Mouse (Mus musculus) stomach, embryonic 15.5 days (tissue): ENCODE results near the gene Gm11634. TPM values are rescaled to one million over a fixed set of nuclear protein-coding genes. Genes with fewer than 3 reads are reported as not detected.
A peak's percentile ranks its signal among the peaks of the same experiment; 100 is the strongest.

Experiments
- ATAC-seq: fragments of 200-750 bp; cut with Nextera tagmentation; 2 replicates; pipeline ENCODE4 v1.8.0; 2017; ENCODE audit warnings: low read depth, moderate number of reproducible peaks, moderate TSS enrichment; ENCODE audit not compliant: insufficient read depth, low FRiP score
- H3K27ac ChIP-seq: fragments of 300-500 bp; sonication (generic); 2 replicates; pipeline ENCODE4 v1.5.1; 2015; ENCODE audit warnings: mild to moderate bottlenecking, inconsistent platforms
- H3K27me3 ChIP-seq: fragments of 300-500 bp; sonication (generic); replicated peaks from 2 replicates; pipeline ENCODE4 v1.6.1; 2015; ENCODE audit warnings: inconsistent platforms
- H3K36me3 ChIP-seq: fragments of 300-500 bp; sonication (generic); 2 replicates; pipeline ENCODE4 v1.6.1; 2015; ENCODE audit warnings: inconsistent platforms
- H3K4me1 ChIP-seq: fragments of 300-500 bp; sonication (generic); 2 replicates; pipeline ENCODE4 v1.6.1; 2015; ENCODE audit warnings: inconsistent platforms
- H3K4me2 ChIP-seq: fragments of 300-500 bp; sonication (generic); 2 replicates; pipeline ENCODE4 v1.6.1; 2015; ENCODE audit warnings: mild to moderate bottlenecking, inconsistent platforms
- H3K4me3 ChIP-seq: fragments of 300-500 bp; sonication (generic); replicated peaks from 2 replicates; pipeline ENCODE4 v1.5.1; 2015; ENCODE audit warnings: inconsistent platforms
- H3K9ac ChIP-seq: fragments of 300-500 bp; sonication (generic); 2 replicates; pipeline ENCODE4 v1.6.1; 2015; ENCODE audit warnings: inconsistent platforms
- H3K9me3 ChIP-seq: fragments of 300-500 bp; sonication (generic); 2 replicates; pipeline ENCODE4 v1.6.1; 2016; ENCODE audit warnings: inconsistent platforms
- WGBS: fragments of 180-500 bp; shearing (Covaris S2); methylation state at CpG from one replicate; pipeline ENCODE4 v1.1.7; 2015; 5-methylcytosine and 5-hydroxymethylcytosine counted together
- polyA plus RNA-seq: library from polyadenylated mRNA; unstranded; fragments of >200 nt; fragmentation: Nextera tagmentation; extraction: Ambion mirVana; gene quantifications from 2 replicates; pipeline ENCODE4 v1.2.1, GENCODE M21; 2015

The Gm11634 gene
- polyA plus RNA-seq, 1 experiment from 2014 or later = not detected

- Histone ChIP-seq H3K9me3 (no peaks in the 10 kb centered on the region), H3K27ac (peak within 1 kb of the TSS; percentile 95), H3K36me3 (0 out of 2 replicates have a peak, but pooled peaks cover 5% of the 10 kb centered on the region), H3K4me3 (peak within 1 kb of the TSS; percentile 78), H3K4me1 (peaks cover 21% of the 10 kb centered on the region), H3K27me3 (no peaks in the 10 kb centered on the region), H3K4me2 (peak within 1 kb of the TSS; percentile 66), H3K9ac (peak within 1 kb of the TSS; percentile 62)
- WGBS = 0% methylated on average over 43 of the region's 43 CpGs
- ATAC-seq = peak; percentile 75
These were observed 47.1 kb downstream of the Gm11634 start, which contains the start of the genes Brca1 and Nbr1 for GRCm38 (mm10) chr11:101551751-101552475. TSS of gene Brca1 (minus strand) at chr11:101551955. TSS of gene Nbr1 (plus strand) at chr11:101552149.

- no peaks in the 10 kb centered on the region for H3K9me3 ChIP-seq
- no peak overlapping the region for H3K4me2 ChIP-seq
- ATAC-seq = no peak
- peaks cover 11% of the 10 kb centered on the region for H3K4me1 ChIP-seq
- H3K4me3 ChIP-seq = no peak overlapping the region
- no peaks in the 10 kb centered on the region for H3K27me3 ChIP-seq
- H3K36me3 ChIP-seq = no peaks in the 10 kb centered on the region
- H3K27ac ChIP-seq = no peak overlapping the region
- H3K9ac ChIP-seq = no peak overlapping the region
These were observed 50.5 kb downstream of the Gm11634 start for GRCm38 (mm10) chr11:101548526-101548925.

GRCm38 (mm10) chr11:101544132-101544531, 54.9 kb downstream of the Gm11634 start:
- no peaks in the 10 kb centered on the region for H3K9me3 ChIP-seq
- H3K4me1 ChIP-seq = no peaks in the 10 kb centered on the region
- H3K27me3 ChIP-seq = no peaks in the 10 kb centered on the region
- 53% methylated on average over 1 of the region's 1 CpGs for WGBS
- H3K36me3 ChIP-seq = no peaks in the 10 kb centered on the region
- no peak overlapping the region for H3K4me2 ChIP-seq
- H3K27ac ChIP-seq = no peak overlapping the region
- no peak overlapping the region for H3K4me3 ChIP-seq
- no peak overlapping the region for H3K9ac ChIP-seq
- ATAC-seq = no peak

Other genes starting within 250 kb of the Gm11634 start
- gene G6pc, start 231.7 kb downstream of the Gm11634 start, polyA plus RNA-seq = 0.06 and 0.09 TPM in 2 replicates
- gene Aarsd1, start 181.6 kb downstream of the Gm11634 start, polyA plus RNA-seq = 58.5 and 69.5 TPM in 2 replicates
- 6.9 and 12.3 TPM in 2 replicates for gene Gm27029, start 174.5 kb downstream of the Gm11634 start, polyA plus RNA-seq
- 20.7 and 20.8 TPM in 2 replicates for gene Rundc1, start 174.2 kb downstream of the Gm11634 start, polyA plus RNA-seq
- gene Ptges3l, start 173.9 kb downstream of the Gm11634 start, polyA plus RNA-seq = 14.5 and 17.5 TPM in 2 replicates
- gene Rpl27, start 157.0 kb downstream of the Gm11634 start, polyA plus RNA-seq = 284 and 331 TPM in 2 replicates
- 24.2 and 24.5 TPM in 2 replicates for gene Ifi35, start 150.8 kb downstream of the Gm11634 start, polyA plus RNA-seq
- gene Rnd2, start 134.3 kb downstream of the Gm11634 start, polyA plus RNA-seq = 16.0 and 17.1 TPM in 2 replicates
- 59.3 and 62.3 TPM in 2 replicates for gene Vat1, start 133.0 kb downstream of the Gm11634 start, polyA plus RNA-seq
- 9.7 and 11.8 TPM in 2 replicates for gene Brca1, start 47.3 kb downstream of the Gm11634 start, polyA plus RNA-seq
- gene Nbr1, start 47.1 kb downstream of the Gm11634 start, polyA plus RNA-seq = 56.4 and 68.3 TPM in 2 replicates
- 9.8 and 10.1 TPM in 2 replicates for gene Tmem106a, start 17.0 kb downstream of the Gm11634 start, polyA plus RNA-seq
- 37.6 and 39.6 TPM in 2 replicates for gene Rdm1, start 27.9 kb upstream of the Gm11634 start, polyA plus RNA-seq
- 7.6 and 7.7 TPM in 2 replicates for gene Arl4d, start 66.3 kb upstream of the Gm11634 start, polyA plus RNA-seq
- gene Dhx8, start 133.7 kb upstream of the Gm11634 start, polyA plus RNA-seq = 27.4 and 28.1 TPM in 2 replicates
- gene Etv4, start 186.1 kb upstream of the Gm11634 start, polyA plus RNA-seq = 6.8 and 9.0 TPM in 2 replicates